Mouse (Mus musculus) cerebellum, adult (tissue): ENCODE data around the gene Mysm1.
A peak's percentile ranks its signal among the peaks of the same experiment; 100 is the strongest.

Source experiments
- ATAC-seq: cut with Nextera tagmentation; 2 replicates; pipeline ENCODE4 v1.9.2; 2017; ENCODE audit warnings: mild to moderate bottlenecking, moderate library complexity, mixed read lengths; ENCODE audit not compliant: insufficient number of reproducible peaks, low FRiP score, low TSS enrichment

Mysm1 gene

GRCm38 (mm10) chr4:94978590-94979499 is at the start of gene Mysm1:
TSS of gene Mysm1 (minus strand) at chr4:94979100.
- ATAC-seq, result peak; percentile 98

GRCm38 (mm10) chr4:95025847-95026600 is 47.1 kb upstream of the Mysm1 start:
- ATAC-seq, result no peak

GRCm38 (mm10) chr4:95023350-95023953 is 44.6 kb upstream of the Mysm1 start:
- no peak for ATAC-seq

- no peak for ATAC-seq
Measured at GRCm38 (mm10) chr4:95021649-95022637, 43.0 kb upstream of the Mysm1 start.

- no peak for ATAC-seq
Measured at GRCm38 (mm10) chr4:95020201-95020600, 41.3 kb upstream of the Mysm1 start.

- ATAC-seq, result no peak
Measured at GRCm38 (mm10) chr4:95018221-95018620, 39.3 kb upstream of the Mysm1 start.

GRCm38 (mm10) chr4:95012706-95013105 is 33.8 kb upstream of the Mysm1 start:
- no peak for ATAC-seq

- ATAC-seq, result no peak
Measured at GRCm38 (mm10) chr4:95012256-95012655, 33.4 kb upstream of the Mysm1 start.

- ATAC-seq, result peak; percentile 58; the same call in 1 of the 2 replicates
Measured at GRCm38 (mm10) chr4:95008175-95009057, 29.5 kb upstream of the Mysm1 start.

GRCm38 (mm10) chr4:95007759-95008158 is 28.9 kb upstream of the Mysm1 start:
- no peak for ATAC-seq

GRCm38 (mm10) chr4:95005251-95005830 is 26.4 kb upstream of the Mysm1 start:
- ATAC-seq, result no peak

- no peak for ATAC-seq
Measured at GRCm38 (mm10) chr4:95001043-95001775, 22.3 kb upstream of the Mysm1 start.

- ATAC-seq, result no peak
Measured at GRCm38 (mm10) chr4:95000147-95000546, 21.2 kb upstream of the Mysm1 start.

GRCm38 (mm10) chr4:94999249-94999648 is 20.3 kb upstream of the Mysm1 start:
- ATAC-seq, result no peak

GRCm38 (mm10) chr4:94995862-94996261 is 17.0 kb upstream of the Mysm1 start:
- ATAC-seq, result no peak

- ATAC-seq, result no peak
Measured at GRCm38 (mm10) chr4:94990204-94990603, 11.3 kb upstream of the Mysm1 start.

- ATAC-seq, result no peak
Measured at GRCm38 (mm10) chr4:94987725-94988124, 8.8 kb upstream of the Mysm1 start.

- peak; percentile 12; the same call in 1 of the 2 replicates for ATAC-seq
Measured at GRCm38 (mm10) chr4:94979500-94979915, 608 bp upstream of the Mysm1 start.
